Mouse (Mus musculus): ENCODE measurements around the gene Syce1. TPM values are rescaled to one million over a fixed set of nuclear protein-coding genes. Genes with fewer than 3 reads are reported as not detected.
"Not testable (repeated sequence)": the region's sequence is repeated elsewhere in the genome, so short reads cannot be mapped to it uniquely, and the experiment has no call there.

The Syce1 gene
- total RNA-seq, 2 experiments from 2014 or later = not detected

GRCm38 (mm10) chr7:140788053-140788435 is 392 bp upstream of the Syce1 start:
- no peak for ATAC-seq (replicated peaks; ENCODE audit: low FRiP score, poor library complexity, severe bottlenecking)

GRCm38 (mm10) chr7:140780548-140780947 is 7.1 kb downstream of the Syce1 start:
- ATAC-seq (replicated peaks; ENCODE audit: low FRiP score, poor library complexity, severe bottlenecking) = no peak

GRCm38 (mm10) chr7:140765888-140766739 is 21.5 kb downstream of the Syce1 start:
- no peak for ATAC-seq (replicated peaks; ENCODE audit: low FRiP score, poor library complexity, severe bottlenecking)

- ATAC-seq (replicated peaks; ENCODE audit: low FRiP score, poor library complexity, severe bottlenecking) = not testable (repeated sequence)
Measured at GRCm38 (mm10) chr7:140765391-140765790, 22.3 kb downstream of the Syce1 start.

GRCm38 (mm10) chr7:140763447-140764020 is 24.1 kb downstream of the Syce1 start, which contains the start of gene Cyp2e1:
Gene Cyp2e1, plus strand, starts transcription at chr7:140763739.
- ATAC-seq (replicated peaks; ENCODE audit: low FRiP score, poor library complexity, severe bottlenecking) = no peak

- ATAC-seq (replicated peaks; ENCODE audit: low FRiP score, poor library complexity, severe bottlenecking) = no peak
Measured at GRCm38 (mm10) chr7:140760647-140761046, 27.0 kb downstream of the Syce1 start.

GRCm38 (mm10) chr7:140756151-140756854 is 31.3 kb downstream of the Syce1 start:
- ATAC-seq (replicated peaks; ENCODE audit: low FRiP score, poor library complexity, severe bottlenecking) = no peak

- ATAC-seq (replicated peaks; ENCODE audit: low FRiP score, poor library complexity, severe bottlenecking) = no peak
Measured at GRCm38 (mm10) chr7:140754556-140754955, 33.1 kb downstream of the Syce1 start.

GRCm38 (mm10) chr7:140748827-140749160 is 38.9 kb downstream of the Syce1 start:
- ATAC-seq (replicated peaks; ENCODE audit: low FRiP score, poor library complexity, severe bottlenecking) = no peak

GRCm38 (mm10) chr7:140748116-140748826 is 39.4 kb downstream of the Syce1 start:
- no peak for ATAC-seq (replicated peaks; ENCODE audit: low FRiP score, poor library complexity, severe bottlenecking)

- ATAC-seq (replicated peaks; ENCODE audit: low FRiP score, poor library complexity, severe bottlenecking) = no peak
Measured at GRCm38 (mm10) chr7:140747402-140747801, 40.2 kb downstream of the Syce1 start.

- no peak for ATAC-seq (replicated peaks; ENCODE audit: low FRiP score, poor library complexity, severe bottlenecking)
Measured at GRCm38 (mm10) chr7:140733162-140733561, 54.5 kb downstream of the Syce1 start.

Other genes starting within 250 kb of the Syce1 start
- not detected in 2 replicates for gene Olfr538, start 220.0 kb downstream of the Syce1 start, total RNA-seq (2015; ENCODE audit: low replicate concordance)
- not detected in 2 replicates for gene Olfr538, start 220.0 kb downstream of the Syce1 start, total RNA-seq (2017; ENCODE audit: low replicate concordance)
- gene Olfr46, start 186.6 kb downstream of the Syce1 start, total RNA-seq (2015; ENCODE audit: low replicate concordance) = not detected in 2 replicates
- 0.08 and 0.26 TPM in 2 replicates for gene Olfr46, start 186.6 kb downstream of the Syce1 start, total RNA-seq (2017; ENCODE audit: low replicate concordance)
- not detected in 2 replicates for gene Olfr61, start 158.9 kb downstream of the Syce1 start, total RNA-seq (2015; ENCODE audit: low replicate concordance)
- not detected in 2 replicates for gene Olfr61, start 158.9 kb downstream of the Syce1 start, total RNA-seq (2017; ENCODE audit: low replicate concordance)
- not detected in 2 replicates for gene Olfr53, start 141.4 kb downstream of the Syce1 start, total RNA-seq (2015; ENCODE audit: low replicate concordance)
- not detected in 2 replicates for gene Olfr53, start 141.4 kb downstream of the Syce1 start, total RNA-seq (2017; ENCODE audit: low replicate concordance)
- not detected in 2 replicates for gene Olfr539, start 127.9 kb downstream of the Syce1 start, total RNA-seq (2015; ENCODE audit: low replicate concordance)
- not detected in 2 replicates for gene Olfr539, start 127.9 kb downstream of the Syce1 start, total RNA-seq (2017; ENCODE audit: low replicate concordance)
- not detected in 2 replicates for gene Olfr45, start 105.9 kb downstream of the Syce1 start, total RNA-seq (2015; ENCODE audit: low replicate concordance)
- not detected in 2 replicates for gene Olfr45, start 105.9 kb downstream of the Syce1 start, total RNA-seq (2017; ENCODE audit: low replicate concordance)
- gene Olfr541, start 90.6 kb downstream of the Syce1 start, total RNA-seq (2015; ENCODE audit: low replicate concordance) = not detected in 2 replicates
- gene Olfr541, start 90.6 kb downstream of the Syce1 start, total RNA-seq (2017; ENCODE audit: low replicate concordance) = not detected in 2 replicates
- not detected in 2 replicates for gene Cyp2e1, start 24.1 kb downstream of the Syce1 start, total RNA-seq (2015; ENCODE audit: low replicate concordance)
- gene Cyp2e1, start 24.1 kb downstream of the Syce1 start, total RNA-seq (2017; ENCODE audit: low replicate concordance) = not detected in 2 replicates
- gene Zfp941, start 34.3 kb upstream of the Syce1 start, total RNA-seq (2015; ENCODE audit: low replicate concordance) = 0.36 TPM in 1 of 2 replicates, not detected in the other
- gene Zfp941, start 34.3 kb upstream of the Syce1 start, total RNA-seq (2017; ENCODE audit: low replicate concordance) = not detected in 2 replicates
- gene Urah, start 47.2 kb upstream of the Syce1 start, total RNA-seq (2015; ENCODE audit: low replicate concordance) = not detected in 2 replicates
- gene Urah, start 47.2 kb upstream of the Syce1 start, total RNA-seq (2017; ENCODE audit: low replicate concordance) = not detected in 2 replicates
- not detected in 2 replicates for gene Scgb1c1, start 57.7 kb upstream of the Syce1 start, total RNA-seq (2015; ENCODE audit: low replicate concordance)
- not detected in 2 replicates for gene Scgb1c1, start 57.7 kb upstream of the Syce1 start, total RNA-seq (2017; ENCODE audit: low replicate concordance)
- not detected in 2 replicates for gene Odf3, start 60.0 kb upstream of the Syce1 start, total RNA-seq (2015; ENCODE audit: low replicate concordance)
- not detected in 2 replicates for gene Odf3, start 60.0 kb upstream of the Syce1 start, total RNA-seq (2017; ENCODE audit: low replicate concordance)
- gene Gm45785, start 68.5 kb upstream of the Syce1 start, total RNA-seq (2015; ENCODE audit: low replicate concordance) = not detected in 2 replicates
- gene Gm45785, start 68.5 kb upstream of the Syce1 start, total RNA-seq (2017; ENCODE audit: low replicate concordance) = 2.8 TPM in 1 of 2 replicates, not detected in the other
- 19.1 and 49.5 TPM in 2 replicates for gene Ric8a, start 69.1 kb upstream of the Syce1 start, total RNA-seq (2015; ENCODE audit: low replicate concordance)
- 12.1 and 22.2 TPM in 2 replicates for gene Ric8a, start 69.1 kb upstream of the Syce1 start, total RNA-seq (2017; ENCODE audit: low replicate concordance)
- 7.6 and 9.2 TPM in 2 replicates for gene Bet1l, start 69.7 kb upstream of the Syce1 start, total RNA-seq (2015; ENCODE audit: low replicate concordance)
- gene Bet1l, start 69.7 kb upstream of the Syce1 start, total RNA-seq (2017; ENCODE audit: low replicate concordance) = 9.0 and 9.4 TPM in 2 replicates
- gene Psmd13, start 94.1 kb upstream of the Syce1 start, total RNA-seq (2015; ENCODE audit: low replicate concordance) = 74.2 and 90.1 TPM in 2 replicates
- gene Psmd13, start 94.1 kb upstream of the Syce1 start, total RNA-seq (2017; ENCODE audit: low replicate concordance) = 136 and 162 TPM in 2 replicates
- 14.4 and 16.3 TPM in 2 replicates for gene Sirt3, start 94.5 kb upstream of the Syce1 start, total RNA-seq (2015; ENCODE audit: low replicate concordance)
- 6.5 and 13.5 TPM in 2 replicates for gene Sirt3, start 94.5 kb upstream of the Syce1 start, total RNA-seq (2017; ENCODE audit: low replicate concordance)
- gene Cox8b, start 112.6 kb upstream of the Syce1 start, total RNA-seq (2015; ENCODE audit: low replicate concordance) = not detected in 2 replicates
- gene Cox8b, start 112.6 kb upstream of the Syce1 start, total RNA-seq (2017; ENCODE audit: low replicate concordance) = not detected in 2 replicates
- not detected in 2 replicates for gene Nlrp6, start 133.1 kb upstream of the Syce1 start, total RNA-seq (2015; ENCODE audit: low replicate concordance)
- gene Nlrp6, start 133.1 kb upstream of the Syce1 start, total RNA-seq (2017; ENCODE audit: low replicate concordance) = not detected in 2 replicates
- gene Pgghg, start 153.5 kb upstream of the Syce1 start, total RNA-seq (2015; ENCODE audit: low replicate concordance) = 0.72 TPM in 1 of 2 replicates, not detected in the other
- gene Pgghg, start 153.5 kb upstream of the Syce1 start, total RNA-seq (2017; ENCODE audit: low replicate concordance) = 0.90 and 1.3 TPM in 2 replicates
- gene Ifitm5, start 162.4 kb upstream of the Syce1 start, total RNA-seq (2015; ENCODE audit: low replicate concordance) = not detected in 2 replicates
- gene Ifitm5, start 162.4 kb upstream of the Syce1 start, total RNA-seq (2017; ENCODE audit: low replicate concordance) = not detected in 2 replicates
- not detected in 2 replicates for gene Gm45717, start 168.1 kb upstream of the Syce1 start, total RNA-seq (2015; ENCODE audit: low replicate concordance)
- not detected in 2 replicates for gene Gm45717, start 168.1 kb upstream of the Syce1 start, total RNA-seq (2017; ENCODE audit: low replicate concordance)
- gene Ifitm2, start 168.1 kb upstream of the Syce1 start, total RNA-seq (2015; ENCODE audit: low replicate concordance) = 61.6 and 73.4 TPM in 2 replicates
- gene Ifitm2, start 168.1 kb upstream of the Syce1 start, total RNA-seq (2017; ENCODE audit: low replicate concordance) = 14.5 and 51.7 TPM in 2 replicates
- gene Ifitm1, start 179.4 kb upstream of the Syce1 start, total RNA-seq (2015; ENCODE audit: low replicate concordance) = 31.0 TPM in 1 of 2 replicates, not detected in the other
- 0.90 and 20.6 TPM in 2 replicates for gene Ifitm1, start 179.4 kb upstream of the Syce1 start, total RNA-seq (2017; ENCODE audit: low replicate concordance)
- gene Ifitm3, start 222.9 kb upstream of the Syce1 start, total RNA-seq (2015; ENCODE audit: low replicate concordance) = 156 and 271 TPM in 2 replicates
- gene Ifitm3, start 222.9 kb upstream of the Syce1 start, total RNA-seq (2017; ENCODE audit: low replicate concordance) = 73.5 and 106 TPM in 2 replicates
- 172 and 212 TPM in 2 replicates for gene Ifitm6, start 230.1 kb upstream of the Syce1 start, total RNA-seq (2015; ENCODE audit: low replicate concordance)
- 65.6 and 95.9 TPM in 2 replicates for gene Ifitm6, start 230.1 kb upstream of the Syce1 start, total RNA-seq (2017; ENCODE audit: low replicate concordance)
- gene Gm17387, start 241.3 kb upstream of the Syce1 start, total RNA-seq (2015; ENCODE audit: low replicate concordance) = not detected in 2 replicates
- not detected in 2 replicates for gene Gm17387, start 241.3 kb upstream of the Syce1 start, total RNA-seq (2017; ENCODE audit: low replicate concordance)

Data from erythroid progenitor cell, adult 5-6 weeks (primary cell).